Mouse (Mus musculus) CH12.LX (cell line): ENCODE data around the gene Ppfibp2. TPM values are rescaled to one million over a fixed set of nuclear protein-coding genes. Genes with fewer than 3 reads are reported as not detected.

ENCODE experiments used
- DNase-seq: peaks from one replicate; pipeline ENCODE4 v3.0.0-alpha.2; 2013; ENCODE audit errors: extremely low read depth
- H3K27ac ChIP-seq: 2 replicates; pipeline ENCODE4 v1.5.1; 2012; ENCODE audit warnings: low read depth, mild to moderate bottlenecking, control low read depth, moderate library complexity; ENCODE audit not compliant: insufficient read depth
- H3K27me3 ChIP-seq: replicated peaks from 2 replicates; pipeline ENCODE3; 2012; ENCODE audit warnings: inconsistent platforms
- H3K36me3 ChIP-seq, 2 experiments: replicated peaks in 1 of 2; 2 replicates each; pipeline versions ENCODE3 to v1.6.1; 2012; ENCODE audit warnings: inconsistent platforms in 1 of 2, low read length in 1 of 2, mild to moderate bottlenecking in 1 of 2, mixed read lengths in 1 of 2, moderate library complexity in 1 of 2; ENCODE audit not compliant: control insufficient read depth in 1 of 2, insufficient read depth in 1 of 2
- H3K4me1 ChIP-seq, 2 experiments: 2 replicates each; pipeline ENCODE4 v1.6.1; 2012; ENCODE audit warnings: inconsistent platforms in 1 of 2, moderate library complexity in 1 of 2; ENCODE audit not compliant: insufficient read depth in 2 of 2, control insufficient read depth in 1 of 2
- H3K4me2 ChIP-seq: 2 replicates; pipeline ENCODE4 v1.6.1; 2012; ENCODE audit warnings: low read depth, mild to moderate bottlenecking, control low read depth; ENCODE audit not compliant: poor library complexity, insufficient read depth, severe bottlenecking
- H3K4me3 ChIP-seq, 3 experiments: fragments of 150-350 bp in 1 of 3; sonication (generic) in 1 of 3; replicated peaks in 1 of 3; 2 replicates each; pipeline versions ENCODE3 to v1.5.1; 2011 to 2012; ENCODE audit warnings: low read depth in 2 of 3, low read length in 2 of 3, mild to moderate bottlenecking in 2 of 3, moderate library complexity in 2 of 3, control low read depth in 1 of 3, improper control_type of control experiment in 1 of 3, inconsistent platforms in 1 of 3, mixed read lengths in 1 of 3; ENCODE audit not compliant: poor library complexity in 1 of 3
- H3K79me2 ChIP-seq: replicated peaks from 2 replicates; pipeline ENCODE4 v1.6.1; 2012; ENCODE audit warnings: mild to moderate bottlenecking, moderate library complexity; ENCODE audit not compliant: control insufficient read depth, poor library complexity, insufficient read depth, severe bottlenecking; ENCODE audit errors: extremely low read depth
- H3K9ac ChIP-seq: 2 replicates; pipeline ENCODE4 v1.6.1; 2012; ENCODE audit warnings: low read depth, mild to moderate bottlenecking, control low read depth, moderate library complexity; ENCODE audit not compliant: insufficient read depth
- H3K9me3 ChIP-seq: replicated peaks from 2 replicates; pipeline ENCODE3; 2012; ENCODE audit warnings: low read length, inconsistent platforms, mixed read lengths
- BHLHE40 ChIP-seq: IDR thresholded peaks from 2 replicates; pipeline ENCODE4 v1.6.1; 2011; ENCODE audit warnings: mild to moderate bottlenecking, low read depth, low read length, improper control_type of control experiment
- CHD1 ChIP-seq: IDR thresholded peaks from 2 replicates; pipeline ENCODE4 v1.6.1; 2012; ENCODE audit warnings: low read depth, low read length, improper control_type of control experiment, inconsistent platforms
- CHD2 ChIP-seq: IDR thresholded peaks from 2 replicates; pipeline ENCODE4 v1.6.1; 2011; ENCODE audit warnings: low read length, improper control_type of control experiment
- CTCF ChIP-seq, 2 experiments: IDR thresholded peaks in 1 of 2; conservative IDR thresholded peaks in 1 of 2; 2 replicates each; pipeline ENCODE4 v1.5.1; 2011 to 2012; ENCODE audit warnings: low read depth in 2 of 2, low read length in 2 of 2, improper control_type of control experiment in 1 of 2, inconsistent platforms in 1 of 2, mild to moderate bottlenecking in 1 of 2, moderate library complexity in 1 of 2
- E2F4 ChIP-seq: IDR thresholded peaks from 2 replicates; pipeline ENCODE4 v1.6.1; 2011; ENCODE audit warnings: low read depth, low read length, improper control_type of control experiment; ENCODE audit not compliant: insufficient replicate concordance
- ELF1 ChIP-seq: IDR thresholded peaks from 2 replicates; pipeline ENCODE4 v1.6.1; 2014; ENCODE audit warnings: low read depth, mild to moderate bottlenecking, inconsistent platforms, low read length, improper control_type of control experiment
- EP300 ChIP-seq: IDR thresholded peaks from 2 replicates; pipeline ENCODE4 v1.6.1; 2011; ENCODE audit warnings: low read length, improper control_type of control experiment
- ETS1 ChIP-seq: conservative IDR thresholded peaks from 2 replicates; pipeline ENCODE4 v1.6.1; 2012; ENCODE audit warnings: low read depth, mild to moderate bottlenecking, inconsistent platforms, low read length, improper control_type of control experiment, moderate library complexity
- GABPA ChIP-seq: IDR thresholded peaks from 2 replicates; pipeline ENCODE4 v1.6.1; 2012; ENCODE audit warnings: low read depth, low read length, improper control_type of control experiment, inconsistent platforms; ENCODE audit not compliant: insufficient replicate concordance
- HCFC1 ChIP-seq: IDR thresholded peaks from 2 replicates; pipeline ENCODE4 v1.6.1; 2012; ENCODE audit warnings: low read depth, mild to moderate bottlenecking, inconsistent platforms, low read length, improper control_type of control experiment
- IRF4 ChIP-seq: IDR thresholded peaks from 2 replicates; pipeline ENCODE4 v1.6.1; 2014; ENCODE audit warnings: low read depth, mild to moderate bottlenecking, inconsistent platforms, low read length, improper control_type of control experiment
- JUN ChIP-seq: IDR thresholded peaks from 2 replicates; pipeline ENCODE4 v1.6.1; 2011; ENCODE audit warnings: low read depth, mild to moderate bottlenecking, low read length, improper control_type of control experiment, moderate library complexity; ENCODE audit not compliant: insufficient read depth
- JUND ChIP-seq: conservative IDR thresholded peaks from 2 replicates; pipeline ENCODE4 v1.6.1; 2011; ENCODE audit warnings: low read depth, low read length, improper control_type of control experiment
- KAT2A ChIP-seq: IDR thresholded peaks from 2 replicates; pipeline ENCODE4 v1.6.1; 2012; ENCODE audit warnings: low read length, improper control_type of control experiment, inconsistent platforms; ENCODE audit not compliant: insufficient replicate concordance
- MAFK ChIP-seq: IDR thresholded peaks from 2 replicates; pipeline ENCODE4 v1.6.1; 2011; ENCODE audit warnings: low read length, improper control_type of control experiment; ENCODE audit not compliant: insufficient replicate concordance
- MAX ChIP-seq: IDR thresholded peaks from 2 replicates; pipeline ENCODE4 v1.6.1; 2011; ENCODE audit warnings: low read length, improper control_type of control experiment
- MAZ ChIP-seq: IDR thresholded peaks from 2 replicates; pipeline ENCODE4 v1.6.1; 2012; ENCODE audit warnings: low read depth, mild to moderate bottlenecking, inconsistent platforms, low read length, improper control_type of control experiment, moderate library complexity
- MEF2A ChIP-seq: IDR thresholded peaks from 2 replicates; pipeline ENCODE4 v1.6.1; 2014; ENCODE audit warnings: low read depth, mild to moderate bottlenecking, inconsistent platforms, low read length, improper control_type of control experiment, borderline replicate concordance
- MXI1 ChIP-seq: IDR thresholded peaks from 2 replicates; pipeline ENCODE4 v1.6.1; 2011; ENCODE audit warnings: mild to moderate bottlenecking, low read depth, low read length, improper control_type of control experiment
- MYC ChIP-seq: IDR thresholded peaks from 2 replicates; pipeline ENCODE4 v1.6.1; 2011; ENCODE audit warnings: low read depth, mild to moderate bottlenecking, improper control_type of control experiment, low read length
- NELFE ChIP-seq: IDR thresholded peaks from 2 replicates; pipeline ENCODE4 v1.6.1; 2011; ENCODE audit warnings: low read depth, low read length, improper control_type of control experiment
- NRF1 ChIP-seq: IDR thresholded peaks from 2 replicates; pipeline ENCODE4 v1.6.1; 2014; ENCODE audit warnings: low read depth, mild to moderate bottlenecking, inconsistent platforms, low read length, improper control_type of control experiment, moderate library complexity
- PAX5 ChIP-seq: IDR thresholded peaks from 2 replicates; pipeline ENCODE4 v1.6.1; 2012; ENCODE audit warnings: low read length, inconsistent platforms, mixed read lengths
- POLR2A ChIP-seq: IDR thresholded peaks from 2 replicates; pipeline ENCODE4 v1.6.1; 2011; ENCODE audit warnings: low read depth, mild to moderate bottlenecking, improper control_type of control experiment, low read length
- POLR2AphosphoS2 ChIP-seq: IDR thresholded peaks from 2 replicates; pipeline ENCODE4 v1.6.1; 2011; ENCODE audit warnings: low read depth, low read length, improper control_type of control experiment
- RAD21 ChIP-seq: IDR thresholded peaks from 2 replicates; pipeline ENCODE4 v1.6.1; 2011; ENCODE audit warnings: low read depth, mild to moderate bottlenecking, low read length, improper control_type of control experiment, moderate library complexity
- RCOR1 ChIP-seq: conservative IDR thresholded peaks from 2 replicates; pipeline ENCODE4 v1.6.1; 2012; ENCODE audit warnings: low read depth, mild to moderate bottlenecking, inconsistent platforms, low read length, improper control_type of control experiment
- SIN3A ChIP-seq: IDR thresholded peaks from 2 replicates; pipeline ENCODE4 v1.6.1; 2012; ENCODE audit warnings: low read length, improper control_type of control experiment, inconsistent platforms
- SMC3 ChIP-seq: IDR thresholded peaks from 2 replicates; pipeline ENCODE4 v1.6.1; 2011; ENCODE audit warnings: low read depth, low read length, improper control_type of control experiment
- TBP ChIP-seq: conservative IDR thresholded peaks from 2 replicates; pipeline ENCODE4 v1.6.1; 2011; ENCODE audit warnings: low read depth, low read length, improper control_type of control experiment
- TCF12 ChIP-seq: IDR thresholded peaks from 2 replicates; pipeline ENCODE4 v1.6.1; 2014; ENCODE audit warnings: low read depth, mild to moderate bottlenecking, inconsistent platforms, low read length, improper control_type of control experiment
- UBTF ChIP-seq: IDR thresholded peaks from 2 replicates; pipeline ENCODE4 v1.6.1; 2012; ENCODE audit warnings: low read depth, mild to moderate bottlenecking, inconsistent platforms, low read length, improper control_type of control experiment, moderate library complexity
- USF1 ChIP-seq: IDR thresholded peaks from 2 replicates; pipeline ENCODE4 v1.6.1; 2014; ENCODE audit warnings: low read depth, mild to moderate bottlenecking, inconsistent platforms, low read length, improper control_type of control experiment
- USF2 ChIP-seq: conservative IDR thresholded peaks from 2 replicates; pipeline ENCODE4 v1.6.1; 2011; ENCODE audit warnings: low read depth, low read length, improper control_type of control experiment
- ZC3H11A ChIP-seq: IDR thresholded peaks from 2 replicates; pipeline ENCODE4 v1.6.1; 2012; ENCODE audit warnings: low read depth, mild to moderate bottlenecking, inconsistent platforms, low read length, improper control_type of control experiment
- ZKSCAN1 ChIP-seq: IDR thresholded peaks from 2 replicates; pipeline ENCODE4 v1.6.1; 2012; ENCODE audit warnings: low read depth, inconsistent platforms, low read length, improper control_type of control experiment, borderline replicate concordance
- ZMIZ1 ChIP-seq: IDR thresholded peaks from 2 replicates; pipeline ENCODE4 v1.6.1; 2012; ENCODE audit warnings: low read depth, mild to moderate bottlenecking, inconsistent platforms, low read length, improper control_type of control experiment
- ZNF384 ChIP-seq: IDR thresholded peaks from 2 replicates; pipeline ENCODE4 v1.6.1; 2012; ENCODE audit warnings: low read depth, low read length, improper control_type of control experiment, inconsistent platforms
- dilution Hi-C: fragments of 300-500 bp; cut with MboI; formaldehyde crosslinking; loops from 2 replicates; pipeline ENCODE4 v1.14.3; 2020; ENCODE audit warnings: low sequenced_read_pairs; ENCODE audit not compliant: extremely low pct_unique_long_range_greater_than_20kb, extremely low pct_ligation_motif_present
- in situ Hi-C: fragments of 300-500 bp; cut with MboI; formaldehyde crosslinking; loops from 3 replicates; pipeline ENCODE4 v1.14.3; 2019; ENCODE audit warnings: low sequenced_read_pairs, low pct_ligation_motif_present, low pct_unique_long_range_greater_than_20kb, mixed read lengths
- polyA plus RNA-seq: library from polyadenylated mRNA; unstranded; fragments of >175 nt; gene quantifications from 2 replicates; pipeline ENCODE4 v1.2.1, GENCODE M21; 2012; ENCODE audit warnings: low read depth; ENCODE audit not compliant: insufficient read length
- total RNA-seq, 2 experiments: library from RNA; depleted of rRNA; stranded (reverse); fragments of 300-350 nt in 1 of 2; fragments of >200 nt in 1 of 2; gene quantifications; 2 replicates each; pipeline ENCODE4 v1.2.3; 2012 to 2014

Ppfibp2 gene
- total and polyA plus RNA-seq, 3 experiments: 30.2 to 40.3 (median 40.2) TPM

DNA sequence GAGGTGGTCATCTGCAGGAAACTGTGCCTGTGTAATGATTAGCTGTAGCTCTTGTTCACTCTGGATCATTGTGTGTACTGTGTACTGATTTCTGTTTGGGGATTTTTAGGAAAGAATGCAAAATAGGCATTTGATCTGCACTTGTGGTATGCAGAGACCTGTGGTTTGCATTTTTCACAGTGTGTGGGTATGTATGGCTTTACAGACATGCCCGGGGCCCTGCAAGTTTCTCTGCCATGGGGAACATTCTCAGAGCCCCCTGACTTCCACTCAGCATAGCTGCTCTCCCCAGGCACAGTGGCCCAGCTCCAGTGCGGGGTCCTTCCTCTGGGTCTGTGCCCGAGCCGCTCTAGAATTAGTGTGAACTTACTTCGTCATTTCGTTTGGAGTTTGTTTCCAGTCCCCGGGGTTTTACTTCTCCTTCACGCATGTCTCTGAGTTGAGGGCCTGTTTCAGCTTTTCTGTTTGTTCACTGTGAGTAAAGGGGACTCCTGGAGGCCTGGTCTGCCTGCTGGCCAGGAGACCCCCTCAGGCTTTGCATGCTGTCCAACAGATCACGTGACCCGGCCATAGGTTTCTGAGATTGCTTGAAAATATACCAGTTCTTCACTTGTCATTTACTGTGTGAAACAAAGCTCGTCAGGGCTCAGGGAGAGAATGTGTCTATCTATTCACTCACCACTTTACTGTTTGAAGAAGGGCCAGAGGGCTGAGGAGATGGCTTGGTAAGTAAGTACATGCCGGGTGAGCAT is 54.1 kb downstream of the Ppfibp2 start:
- peak overlapping the region; percentile 96 for H3K27ac ChIP-seq

DNA sequence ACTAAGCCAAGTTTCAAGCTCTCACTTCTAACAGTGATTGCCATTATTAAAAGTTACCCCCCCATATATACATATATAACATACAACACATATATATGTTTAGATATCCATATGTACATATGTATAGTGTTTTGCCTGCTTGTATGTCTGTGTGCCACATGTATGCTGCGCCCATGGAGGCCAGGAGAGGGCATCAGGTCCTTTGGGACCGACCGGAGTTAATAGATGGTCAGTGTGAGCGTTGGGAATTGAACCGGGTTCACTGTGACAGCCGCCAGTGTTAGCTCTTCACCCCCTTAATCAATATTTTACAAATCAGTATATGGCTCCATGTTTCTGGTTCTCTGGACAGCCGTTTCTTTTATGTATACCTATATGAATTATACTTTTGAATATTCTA is 55.0 kb downstream of the Ppfibp2 start:
- Histone ChIP-seq H3K27ac (peak overlapping the region; percentile 96), H3K79me2 (peaks cover 11% of the 10 kb centered on the region), H3K4me1 (peaks cover 19 to 67% of the 10 kb centered on the region in 2 experiments), H3K4me2 (peak overlapping the region; percentile 81), H3K9me3 (peaks cover 9% of the 10 kb centered on the region), H3K4me3 (no peak overlapping the region), H3K9ac (peak overlapping the region; percentile 29; the same call in 1 of the 2 replicates), H3K36me3 (peaks cover 19 to 47% of the 10 kb centered on the region in 2 experiments), H3K27me3 (no peaks in the 10 kb centered on the region)
- DNase-seq: no peak
- TF ChIP-seq RCOR1 (no peak), HCFC1 (no peak), MXI1 (no peak), SMC3 (peak; percentile 23; the same call in 1 of the 2 replicates), CTCF (conservative IDR thresholded peaks at IDR 0.05 in 1 of 2, IDR thresholded peaks at IDR 0.05 in 1 of 2; ENCODE audit: low read depth in 2 of 2, low read length in 2 of 2) (peak in 1 of 2 experiments; percentile 45; a peak in 2 of 4 replicates), RAD21 (peak; percentile 20), USF1 (no peak), KAT2A (no peak), BHLHE40 (no peak), MEF2A (no peak), IRF4 (no peak)
- dilution Hi-C loops: no loop called here
- in situ Hi-C loops: no loop called here

More for the DNA sequence above, 54.1 kb downstream of the Ppfibp2 start:
- Histone ChIP-seq H3K27me3 (no peaks in the 10 kb centered on the region), H3K9me3 (peaks cover 15% of the 10 kb centered on the region), H3K9ac (peak overlapping the region; percentile 29), H3K36me3 (peaks cover 25 to 49% of the 10 kb centered on the region in 2 experiments), H3K4me1 (peaks cover 19 to 63% of the 10 kb centered on the region in 2 experiments), H3K79me2 (peaks cover 11% of the 10 kb centered on the region), H3K4me3 (peak overlapping the region; percentile 1 to 25 (median 17)), H3K4me2 (peak overlapping the region; percentile 81)
- DNase-seq: peak; percentile 67
- peak; percentile 70 for TF ChIP-seq USF2
- no peak for TF ChIP-seq GABPA
- peak; percentile 40; the same call in 1 of the 2 replicates for TF ChIP-seq MYC
- TF ChIP-seq ETS1: no peak
- TF ChIP-seq NRF1: peak; percentile 61
- no peak; the same call in 1 of the 2 replicates for TF ChIP-seq POLR2A
- TF ChIP-seq CTCF (conservative IDR thresholded peaks at IDR 0.05 in 1 of 2, IDR thresholded peaks at IDR 0.05 in 1 of 2; ENCODE audit: low read depth in 2 of 2, low read length in 2 of 2): no peak
- TF ChIP-seq CHD1: no peak
- TF ChIP-seq TCF12: peak; percentile 36; the same call in 1 of the 2 replicates
- no peak for TF ChIP-seq KAT2A
- TF ChIP-seq ZNF384: no peak
- TF ChIP-seq POLR2AphosphoS2: no peak
- no peak for TF ChIP-seq RCOR1
- 0 out of 2 replicates have a peak, but pooled peaks have one; percentile 11 for TF ChIP-seq MAFK
- TF ChIP-seq ELF1: no peak
- peak; percentile 22; the same call in 1 of the 2 replicates for TF ChIP-seq HCFC1
- TF ChIP-seq JUND: no peak
- peak; percentile 39; the same call in 1 of the 2 replicates for TF ChIP-seq IRF4
- peak; percentile 47; the same call in 1 of the 2 replicates for TF ChIP-seq EP300
- TF ChIP-seq USF1: peak; percentile 83
- TF ChIP-seq BHLHE40: peak; percentile 86
- no peak for TF ChIP-seq SMC3
- TF ChIP-seq RAD21: no peak; the same call in 1 of the 2 replicates
- no peak for TF ChIP-seq SIN3A
- no peak; the same call in 1 of the 2 replicates for TF ChIP-seq CHD2
- peak; percentile 44; the same call in 1 of the 2 replicates for TF ChIP-seq UBTF
- peak; percentile 46; the same call in 1 of the 2 replicates for TF ChIP-seq MEF2A
- TF ChIP-seq MAX: peak; percentile 71; the same call in 1 of the 2 replicates
- no peak for TF ChIP-seq ZC3H11A
- TF ChIP-seq TBP: peak; percentile 32
- TF ChIP-seq NELFE: no peak; the same call in 1 of the 2 replicates
- no peak for TF ChIP-seq MXI1
- TF ChIP-seq MAZ: no peak
- no peak for TF ChIP-seq ZMIZ1
- TF ChIP-seq PAX5: no peak
- TF ChIP-seq E2F4: no peak
- no peak for TF ChIP-seq ZKSCAN1
- no peak for TF ChIP-seq JUN
- in situ Hi-C loops (no loop called here), dilution Hi-C loops (no loop called here)
